Mouse (Mus musculus) c-Kit-positive CD71-positive TER-119-negative erythroid progenitor cells, embryonic 14.5 days (primary cell): ENCODE measurements around the gene I830077J02Rik.
"Not testable (repeated sequence)": the region's sequence is repeated elsewhere in the genome, so short reads cannot be mapped to it uniquely, and the experiment has no call there.

ENCODE experiments used
- DNase-seq: peaks from one replicate; pipeline ENCODE4 v3.0.0-alpha.2; 2013; ENCODE audit warnings: low read depth

Gene I830077J02Rik

GRCm38 (mm10) chr3:105918355-105918745 is 14.1 kb downstream of the I830077J02Rik start:
- DNase-seq: no peak

GRCm38 (mm10) chr3:105917656-105918354 is 14.7 kb downstream of the I830077J02Rik start:
- DNase-seq: no peak

DNA sequence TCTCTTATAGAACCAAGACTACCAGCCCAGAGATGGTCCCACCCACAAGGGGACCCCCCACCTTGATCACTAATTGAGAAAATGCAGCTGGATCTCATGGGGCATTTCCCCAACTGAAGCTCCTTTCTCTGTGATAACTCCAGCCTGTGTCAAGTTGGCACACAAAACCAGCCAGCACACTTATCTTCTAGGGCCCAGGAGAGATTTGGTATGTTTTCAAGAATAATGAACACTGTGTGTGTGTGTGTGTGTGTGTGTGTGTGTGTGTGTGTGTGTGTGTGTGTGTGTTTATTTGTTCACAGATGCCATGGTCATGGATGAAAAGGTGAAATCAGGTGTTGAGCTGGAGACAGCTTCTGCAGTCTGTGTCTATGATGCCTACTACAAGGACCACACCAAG is 16.0 kb downstream of the I830077J02Rik start:
- DNase-seq: not testable (repeated sequence)

DNA sequence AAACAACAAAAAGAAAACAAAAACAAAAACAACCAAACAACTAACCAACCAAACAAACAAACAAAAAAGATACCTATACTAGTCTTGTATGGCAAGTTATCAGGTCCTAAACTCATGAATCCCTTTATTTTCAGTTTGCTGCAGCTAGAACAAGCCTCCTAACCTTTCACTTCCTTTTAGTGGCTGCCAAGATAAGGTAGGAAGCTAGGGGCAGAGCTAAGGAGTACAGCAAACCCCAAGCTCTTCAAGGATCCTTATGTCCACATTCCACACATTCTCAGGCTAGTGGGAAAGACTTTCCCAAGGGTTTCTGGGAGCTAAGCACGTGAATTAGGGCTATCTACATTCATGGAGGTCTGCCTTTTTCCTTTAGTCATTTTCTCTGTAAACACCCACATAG is 17.2 kb downstream of the I830077J02Rik start:
- DNase-seq: no peak

DNA sequence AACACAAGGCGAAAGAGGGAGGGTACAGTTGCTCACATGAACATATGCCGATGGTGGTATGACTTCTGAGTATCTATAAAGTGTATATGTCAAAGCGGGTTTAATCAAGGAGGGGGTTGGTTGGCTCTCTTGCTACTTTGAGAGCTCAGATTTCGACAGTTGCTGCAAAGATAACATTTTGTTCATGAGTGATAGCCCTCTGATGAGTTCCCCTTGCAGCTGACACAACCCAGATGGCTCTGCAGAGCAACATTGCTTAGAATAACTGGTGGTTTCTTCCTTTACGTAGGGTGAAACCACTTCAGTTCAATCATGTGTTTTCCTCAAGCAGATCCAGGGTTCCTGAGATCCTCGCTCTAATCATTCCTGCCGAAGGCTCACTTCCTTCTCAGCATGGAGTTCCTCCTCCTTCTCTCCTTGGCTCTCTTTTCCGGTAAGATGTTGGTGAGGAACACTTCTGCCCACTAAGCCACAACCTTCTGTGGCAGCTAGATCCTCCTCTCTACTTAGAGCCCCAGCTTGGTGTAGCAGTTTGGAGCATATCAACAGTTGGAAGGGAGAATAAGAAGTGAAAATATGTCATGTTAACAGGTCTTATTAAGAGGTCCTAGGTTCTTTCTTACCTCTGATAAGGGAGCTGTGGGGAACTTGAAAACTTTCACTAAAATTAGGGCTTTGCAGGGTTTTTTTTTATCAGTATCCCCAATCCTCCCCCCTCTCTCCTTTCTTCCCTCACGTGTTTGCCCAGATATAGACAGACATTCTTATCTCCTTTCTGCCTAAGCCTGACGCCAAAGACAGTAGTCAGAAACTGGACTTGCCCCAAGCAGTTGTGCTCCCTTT is 18.4 kb downstream of the I830077J02Rik start:
- DNase-seq: peak; percentile 50

DNA sequence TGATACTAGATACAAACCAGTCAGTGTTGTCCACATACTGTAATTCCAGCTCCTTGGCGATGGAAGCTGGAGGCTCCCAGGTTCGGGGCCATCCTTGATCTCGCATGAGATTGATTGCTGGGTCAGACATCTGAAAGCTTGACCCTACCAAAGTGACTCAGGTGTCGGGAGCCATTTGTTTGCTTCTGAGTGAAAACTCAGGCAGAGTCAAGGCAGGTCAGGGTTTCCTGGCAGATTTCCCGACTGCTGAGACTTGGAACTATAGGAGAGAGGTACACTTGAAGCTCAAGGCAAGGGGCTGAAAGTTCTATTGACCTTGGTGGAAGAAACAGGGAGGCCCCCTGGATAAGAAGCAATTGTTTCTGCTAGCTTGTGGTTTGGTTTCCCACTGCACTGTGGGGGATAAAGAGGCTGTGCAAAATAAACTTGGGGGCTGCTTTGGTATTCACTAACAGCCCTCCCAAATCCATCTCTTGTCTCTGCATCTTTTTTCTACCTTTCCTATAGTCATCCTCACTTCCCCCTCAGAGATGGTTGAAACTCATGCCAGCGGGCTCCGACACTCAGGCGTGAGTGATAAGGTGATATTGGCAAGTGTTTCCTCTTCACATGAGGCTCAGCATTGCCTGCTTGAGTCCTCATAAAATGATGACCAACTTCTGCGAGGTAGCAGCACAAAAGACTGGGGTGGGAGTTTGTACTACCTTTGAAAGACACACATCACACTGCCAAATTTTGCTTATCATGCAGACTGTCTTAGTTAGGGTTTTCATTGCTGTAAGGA is 20.2 kb downstream of the I830077J02Rik start:
- no peak for DNase-seq

DNA sequence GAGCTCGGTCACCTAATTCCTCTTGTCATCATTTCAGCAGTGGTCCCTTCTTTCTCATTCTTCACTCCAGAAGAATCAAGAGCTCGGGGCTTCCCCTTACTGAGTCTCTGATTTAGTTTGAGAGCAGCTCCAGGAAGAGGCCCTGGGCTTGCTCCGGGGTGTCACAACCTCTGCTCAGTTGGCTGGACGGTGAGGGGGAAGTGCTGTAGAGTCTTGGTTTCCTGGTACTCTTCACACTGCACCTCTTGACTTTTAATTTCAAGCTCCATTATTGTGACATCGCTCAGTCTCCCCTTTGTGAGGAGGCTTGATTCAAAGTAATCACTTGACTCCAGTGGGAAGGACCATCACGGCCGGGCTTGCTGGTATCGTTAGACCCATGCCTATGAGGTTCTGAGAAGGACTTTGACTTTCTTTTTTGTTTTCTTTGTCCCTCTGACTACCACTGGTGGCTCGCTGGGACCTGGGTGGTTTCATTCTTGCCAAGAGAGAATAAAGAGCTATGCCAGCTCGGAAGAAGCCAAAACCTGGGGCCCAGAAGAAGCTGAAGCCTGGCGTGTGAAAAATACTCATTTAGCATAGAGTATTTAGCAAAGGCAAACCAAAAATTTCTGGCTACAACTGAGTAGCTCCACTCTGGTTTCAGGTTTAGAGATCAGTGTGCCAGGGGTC is 21.8 kb downstream of the I830077J02Rik start:
- no peak for DNase-seq

DNA sequence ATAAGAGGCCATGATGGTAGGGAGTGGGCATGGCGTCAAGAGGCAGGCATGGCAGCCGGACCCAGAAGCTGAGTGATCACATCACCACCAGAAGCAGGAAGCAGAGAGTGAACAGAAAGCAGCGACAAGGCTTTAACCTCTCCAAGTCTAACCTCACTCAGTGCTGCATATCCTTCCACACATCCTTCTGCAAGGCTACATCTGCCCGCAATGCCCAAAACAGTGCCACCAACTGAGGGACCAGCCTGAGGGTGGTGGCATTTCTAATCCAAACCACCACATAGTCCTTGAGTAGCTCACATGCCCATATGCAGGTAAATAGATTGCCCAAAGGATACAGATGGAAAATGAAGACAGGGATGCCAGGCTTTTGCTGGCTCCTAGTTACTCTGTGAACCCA is 23.5 kb downstream of the I830077J02Rik start:
- DNase-seq: no peak

GRCm38 (mm10) chr3:105907956-105908655 is 24.4 kb downstream of the I830077J02Rik start:
- DNase-seq: no peak

DNA sequence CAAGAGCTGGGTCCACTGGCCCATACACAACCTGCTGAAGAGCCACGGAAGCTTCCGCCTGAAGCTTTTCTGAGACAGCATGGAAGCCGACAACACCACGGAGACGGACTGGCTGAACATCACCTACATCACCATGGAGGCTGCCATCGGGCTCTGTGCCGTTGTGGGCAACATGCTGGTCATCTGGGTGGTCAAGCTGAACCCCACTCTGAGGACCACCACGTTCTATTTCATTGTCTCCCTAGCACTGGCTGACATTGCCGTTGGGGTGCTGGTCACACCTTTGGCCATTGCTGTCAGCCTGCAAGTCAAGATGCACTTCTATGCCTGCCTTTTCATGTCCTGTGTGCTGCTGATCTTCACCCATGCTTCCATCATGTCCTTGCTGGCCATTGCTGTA is 27.7 kb downstream of the I830077J02Rik start:
- no peak for DNase-seq

DNA sequence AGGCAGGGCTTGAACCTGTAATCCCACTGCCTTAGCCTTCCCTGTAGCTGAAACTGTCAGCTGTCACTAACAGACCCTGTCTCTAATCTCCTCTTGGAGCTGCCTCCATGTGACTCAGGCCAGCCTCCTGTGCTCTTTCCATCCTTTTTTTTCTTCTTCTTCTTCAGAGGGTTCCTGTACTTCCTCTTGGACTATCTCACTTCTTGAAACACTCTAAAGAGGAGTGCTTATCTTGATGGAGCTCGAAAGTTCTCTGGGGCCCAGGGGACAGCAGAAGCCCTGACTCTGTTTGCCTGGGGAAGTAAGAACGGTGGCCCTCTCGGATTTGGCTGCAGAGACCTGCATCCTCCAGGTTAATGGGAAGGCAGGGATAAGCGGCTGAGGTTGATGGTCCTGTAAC is 28.3 kb downstream of the I830077J02Rik start:
- DNase-seq: no peak

- no peak for DNase-seq
Observed at GRCm38 (mm10) chr3:105901468-105901867, 31.0 kb downstream of the I830077J02Rik start.

- DNase-seq: no peak
Observed at GRCm38 (mm10) chr3:105900716-105901115, 31.7 kb downstream of the I830077J02Rik start.

DNA sequence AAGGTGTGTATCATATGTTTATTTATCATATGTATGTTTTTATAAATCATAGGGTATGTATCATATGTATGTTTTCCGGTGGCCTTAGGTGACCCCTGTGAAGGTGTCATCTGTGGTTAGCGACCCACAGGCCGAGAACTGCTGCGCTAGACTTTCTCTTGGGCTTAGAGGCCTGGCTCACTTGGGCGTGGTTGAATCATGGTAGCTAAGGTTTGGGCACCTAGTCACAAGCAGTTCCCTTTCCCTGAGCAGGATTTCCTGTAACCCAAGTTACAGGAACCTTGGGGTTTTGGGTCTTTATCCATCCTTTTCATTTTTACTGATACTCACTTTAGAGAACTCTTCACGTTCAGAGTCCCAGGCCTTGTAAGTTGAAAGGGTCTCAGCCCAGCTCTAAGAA is 32.2 kb downstream of the I830077J02Rik start:
- DNase-seq: no peak

- peak; percentile 69 for DNase-seq
Observed at GRCm38 (mm10) chr3:105899394-105900147, 32.9 kb downstream of the I830077J02Rik start.

DNA sequence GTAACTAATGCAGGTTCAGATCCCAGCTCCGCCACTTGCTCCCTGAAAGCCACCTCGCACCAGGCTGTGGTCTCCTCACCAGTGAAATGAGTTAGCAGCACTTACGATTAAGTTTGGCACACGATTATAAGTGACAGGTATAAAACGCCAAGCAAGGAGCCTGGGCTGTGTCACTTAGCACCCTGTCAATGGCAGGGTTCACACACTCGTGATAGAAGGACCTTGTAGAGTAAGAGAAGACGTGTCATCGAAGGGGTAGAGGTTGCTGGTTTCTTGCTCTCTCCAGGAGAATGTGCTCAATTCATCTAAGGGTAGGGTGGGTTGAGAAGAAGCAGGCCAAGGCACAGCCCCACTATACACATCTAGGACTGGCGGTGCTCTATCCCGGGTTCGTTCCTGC is 33.6 kb downstream of the I830077J02Rik start:
- no peak for DNase-seq

DNA sequence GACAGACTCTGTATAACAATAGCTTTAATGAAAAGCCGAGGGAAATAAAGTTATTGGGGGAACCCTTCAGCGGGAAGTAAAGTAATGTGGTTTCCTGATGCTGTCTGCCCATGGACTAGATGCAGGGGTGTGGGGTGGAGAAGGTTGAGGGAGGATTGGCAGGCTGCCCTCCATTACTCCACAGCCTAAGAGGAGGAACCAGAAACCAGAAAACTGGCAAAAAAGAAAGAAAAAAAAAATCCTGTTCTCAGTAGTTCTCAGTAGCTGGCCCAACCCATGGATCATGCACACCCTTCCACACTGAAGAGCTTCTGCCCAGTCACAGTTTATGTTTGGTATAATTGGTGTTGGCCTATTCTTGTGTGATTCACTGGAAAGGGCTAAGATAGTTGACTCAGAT is 34.1 kb downstream of the I830077J02Rik start:
- DNase-seq: no peak

GRCm38 (mm10) chr3:105896811-105897210 is 35.7 kb downstream of the I830077J02Rik start:
- DNase-seq: no peak

GRCm38 (mm10) chr3:105894601-105895592 is 37.6 kb downstream of the I830077J02Rik start:
- peak; percentile 63 for DNase-seq
